Mouse (Mus musculus): ENCODE data around the gene Ap3b1. TPM values are rescaled to one million over a fixed set of nuclear protein-coding genes. Genes with fewer than 3 reads are reported as not detected.

Ap3b1 gene
- polyA plus RNA-seq, 1 experiment from 2014 or later = 32.9 TPM

- Histone ChIP-seq H3K9me3 (replicated peaks; ENCODE audit: low read length) (no peaks in the 10 kb centered on the region), H3K27me3 (ENCODE audit: insufficient read depth, low read length) (no peaks in the 10 kb centered on the region), H3K4me1 (replicated peaks; ENCODE audit: insufficient read depth, low read length) (0 out of 2 replicates have a peak, but pooled peaks cover 4% of the 10 kb centered on the region), H3K36me3 (ENCODE audit: insufficient read depth, low read length) (no peaks in the 10 kb centered on the region), H3K4me2 (ENCODE audit: low read length) (no peak overlapping the region), H3K4me3 (replicated peaks; ENCODE audit: low read depth, low read length) (no peak overlapping the region), H3K9ac (ENCODE audit: low read depth, low read length) (no peak overlapping the region), H3K27ac (no peak overlapping the region)
- 87% methylated on average over 3 of the region's 3 CpGs for whole genome bisulfite sequencing
- no peak for DNase-seq (ENCODE audit: low spot score)
- no peak for TF ChIP-seq CTCF (IDR thresholded peaks at IDR 0.05; ENCODE audit: low read depth)
- ATAC-seq (replicated peaks; ENCODE audit: low FRiP score, low read depth) = no peak
These were observed 26.3 kb downstream of the Ap3b1 start for GRCm38 (mm10) chr13:94384931-94385570.

- H3K4me1 ChIP-seq (replicated peaks; ENCODE audit: insufficient read depth, low read length) = 0 out of 2 replicates have a peak, but pooled peaks cover 7% of the 10 kb centered on the region
- 73% methylated on average over 3 of the region's 3 CpGs for WGBS
- DNase-seq (ENCODE audit: low spot score) (no peak), ATAC-seq (replicated peaks; ENCODE audit: low FRiP score, low read depth) (no peak)
- H3K36me3 ChIP-seq (ENCODE audit: insufficient read depth, low read length) = 0 out of 2 replicates have a peak, but pooled peaks cover 3% of the 10 kb centered on the region
- no peaks in the 10 kb centered on the region for H3K27me3 ChIP-seq (ENCODE audit: insufficient read depth, low read length)
- TF ChIP-seq CTCF (IDR thresholded peaks at IDR 0.05; ENCODE audit: low read depth) = no peak
- no peak overlapping the region for H3K27ac ChIP-seq
- H3K9me3 ChIP-seq (replicated peaks; ENCODE audit: low read length) = no peaks in the 10 kb centered on the region
- H3K4me3 ChIP-seq (replicated peaks; ENCODE audit: low read depth, low read length) = no peak overlapping the region
- no peak overlapping the region for H3K9ac ChIP-seq (ENCODE audit: low read depth, low read length)
- no peak overlapping the region for H3K4me2 ChIP-seq (ENCODE audit: low read length)
These were observed 29.8 kb downstream of the Ap3b1 start for GRCm38 (mm10) chr13:94388566-94388965.

- ATAC-seq (replicated peaks; ENCODE audit: low FRiP score, low read depth) = no peak
- Histone ChIP-seq H3K36me3 (ENCODE audit: insufficient read depth, low read length) (0 out of 2 replicates have a peak, but pooled peaks cover 6% of the 10 kb centered on the region), H3K4me1 (replicated peaks; ENCODE audit: insufficient read depth, low read length) (0 out of 2 replicates have a peak, but pooled peaks cover 10% of the 10 kb centered on the region), H3K27ac (no peak overlapping the region), H3K9me3 (replicated peaks; ENCODE audit: low read length) (no peaks in the 10 kb centered on the region), H3K4me3 (replicated peaks; ENCODE audit: low read depth, low read length) (no peak overlapping the region), H3K4me2 (ENCODE audit: low read length) (no peak overlapping the region), H3K9ac (ENCODE audit: low read depth, low read length) (no peak overlapping the region), H3K27me3 (ENCODE audit: insufficient read depth, low read length) (no peaks in the 10 kb centered on the region)
- TF ChIP-seq CTCF (IDR thresholded peaks at IDR 0.05; ENCODE audit: low read depth) = no peak
- WGBS = 86% methylated on average over 2 of the region's 2 CpGs
- no peak for DNase-seq (ENCODE audit: low spot score)
These were observed 30.8 kb downstream of the Ap3b1 start for GRCm38 (mm10) chr13:94389541-94389940.

- H3K9me3 ChIP-seq (replicated peaks; ENCODE audit: low read length) = no peaks in the 10 kb centered on the region
- 0 out of 2 replicates have a peak, but pooled peaks cover 10% of the 10 kb centered on the region for H3K4me1 ChIP-seq (replicated peaks; ENCODE audit: insufficient read depth, low read length)
- 80% methylated on average over 5 of the region's 5 CpGs for WGBS
- H3K27ac ChIP-seq = no peak overlapping the region
- no peaks in the 10 kb centered on the region for H3K27me3 ChIP-seq (ENCODE audit: insufficient read depth, low read length)
- TF ChIP-seq CTCF (IDR thresholded peaks at IDR 0.05; ENCODE audit: low read depth) = no peak
- ATAC-seq (replicated peaks; ENCODE audit: low FRiP score, low read depth) (no peak), DNase-seq (ENCODE audit: low spot score) (no peak)
- no peak overlapping the region for H3K4me3 ChIP-seq (replicated peaks; ENCODE audit: low read depth, low read length)
- H3K9ac ChIP-seq (ENCODE audit: low read depth, low read length) = no peak overlapping the region
- H3K4me2 ChIP-seq (ENCODE audit: low read length) = no peak overlapping the region
- H3K36me3 ChIP-seq (ENCODE audit: insufficient read depth, low read length) = peaks cover 20% of the 10 kb centered on the region; the same call in 1 of the 2 replicates
These were observed 33.5 kb downstream of the Ap3b1 start for GRCm38 (mm10) chr13:94392282-94392681.

- 0 out of 2 replicates have a peak, but pooled peaks cover 6% of the 10 kb centered on the region for H3K4me1 ChIP-seq (replicated peaks; ENCODE audit: insufficient read depth, low read length)
- H3K9me3 ChIP-seq (replicated peaks; ENCODE audit: low read length) = no peaks in the 10 kb centered on the region
- ATAC-seq (replicated peaks; ENCODE audit: low FRiP score, low read depth) = no peak
- H3K4me2 ChIP-seq (ENCODE audit: low read length) = no peak overlapping the region
- H3K4me3 ChIP-seq (replicated peaks; ENCODE audit: low read depth, low read length) = no peak overlapping the region
- DNase-seq (ENCODE audit: low spot score) = peak; percentile 68
- no peak overlapping the region for H3K9ac ChIP-seq (ENCODE audit: low read depth, low read length)
- no peak for TF ChIP-seq CTCF (IDR thresholded peaks at IDR 0.05; ENCODE audit: low read depth)
- H3K36me3 ChIP-seq (ENCODE audit: insufficient read depth, low read length) = peaks cover 20% of the 10 kb centered on the region; the same call in 1 of the 2 replicates
- no peak overlapping the region for H3K27ac ChIP-seq
- 45% methylated on average over 9 of the region's 9 CpGs for WGBS
- no peaks in the 10 kb centered on the region for H3K27me3 ChIP-seq (ENCODE audit: insufficient read depth, low read length)
These were observed 35.7 kb downstream of the Ap3b1 start for GRCm38 (mm10) chr13:94394486-94394885.

- DNase-seq (ENCODE audit: low spot score) (no peak), ATAC-seq (replicated peaks; ENCODE audit: low FRiP score, low read depth) (no peak)
- 0 out of 2 replicates have a peak, but pooled peaks cover 6% of the 10 kb centered on the region for H3K4me1 ChIP-seq (replicated peaks; ENCODE audit: insufficient read depth, low read length)
- H3K9ac ChIP-seq (ENCODE audit: low read depth, low read length) = no peak overlapping the region
- H3K4me3 ChIP-seq (replicated peaks; ENCODE audit: low read depth, low read length) = no peak overlapping the region
- no peaks in the 10 kb centered on the region for H3K9me3 ChIP-seq (replicated peaks; ENCODE audit: low read length)
- WGBS = 86% methylated on average over 8 of the region's 8 CpGs
- peaks cover 20% of the 10 kb centered on the region; the same call in 1 of the 2 replicates for H3K36me3 ChIP-seq (ENCODE audit: insufficient read depth, low read length)
- H3K27ac ChIP-seq = no peak overlapping the region
- H3K4me2 ChIP-seq (ENCODE audit: low read length) = no peak overlapping the region
- H3K27me3 ChIP-seq (ENCODE audit: insufficient read depth, low read length) = no peaks in the 10 kb centered on the region
- no peak for TF ChIP-seq CTCF (IDR thresholded peaks at IDR 0.05; ENCODE audit: low read depth)
These were observed 37.0 kb downstream of the Ap3b1 start for GRCm38 (mm10) chr13:94395763-94396162.
